Mouse (Mus musculus) CH12.LX (cell line): Measurements from ENCODE around the gene Micu1. TPM values are rescaled to one million over a fixed set of nuclear protein-coding genes. Genes with fewer than 3 reads are reported as not detected.

Source experiments
- DNase-seq: peaks from one replicate; pipeline ENCODE4 v3.0.0-alpha.2; 2013; ENCODE audit errors: extremely low read depth
- H3K27ac ChIP-seq: 2 replicates; pipeline ENCODE4 v1.5.1; 2012; ENCODE audit warnings: low read depth, mild to moderate bottlenecking, control low read depth, moderate library complexity; ENCODE audit not compliant: insufficient read depth
- H3K27me3 ChIP-seq: replicated peaks from 2 replicates; pipeline ENCODE3; 2012; ENCODE audit warnings: inconsistent platforms
- H3K36me3 ChIP-seq, 2 experiments: replicated peaks in 1 of 2; 2 replicates each; pipeline versions ENCODE3 to v1.6.1; 2012; ENCODE audit warnings: inconsistent platforms in 1 of 2, low read length in 1 of 2, mild to moderate bottlenecking in 1 of 2, mixed read lengths in 1 of 2, moderate library complexity in 1 of 2; ENCODE audit not compliant: control insufficient read depth in 1 of 2, insufficient read depth in 1 of 2
- H3K4me1 ChIP-seq, 2 experiments: 2 replicates each; pipeline ENCODE4 v1.6.1; 2012; ENCODE audit warnings: inconsistent platforms in 1 of 2, moderate library complexity in 1 of 2; ENCODE audit not compliant: insufficient read depth in 2 of 2, control insufficient read depth in 1 of 2
- H3K4me2 ChIP-seq: 2 replicates; pipeline ENCODE4 v1.6.1; 2012; ENCODE audit warnings: low read depth, mild to moderate bottlenecking, control low read depth; ENCODE audit not compliant: poor library complexity, insufficient read depth, severe bottlenecking
- H3K4me3 ChIP-seq, 3 experiments: fragments of 150-350 bp in 1 of 3; sonication (generic) in 1 of 3; replicated peaks in 1 of 3; 2 replicates each; pipeline versions ENCODE3 to v1.5.1; 2011 to 2012; ENCODE audit warnings: low read depth in 2 of 3, low read length in 2 of 3, mild to moderate bottlenecking in 2 of 3, moderate library complexity in 2 of 3, control low read depth in 1 of 3, improper control_type of control experiment in 1 of 3, inconsistent platforms in 1 of 3, mixed read lengths in 1 of 3; ENCODE audit not compliant: poor library complexity in 1 of 3
- H3K79me2 ChIP-seq: replicated peaks from 2 replicates; pipeline ENCODE4 v1.6.1; 2012; ENCODE audit warnings: mild to moderate bottlenecking, moderate library complexity; ENCODE audit not compliant: control insufficient read depth, poor library complexity, insufficient read depth, severe bottlenecking; ENCODE audit errors: extremely low read depth
- H3K9ac ChIP-seq: 2 replicates; pipeline ENCODE4 v1.6.1; 2012; ENCODE audit warnings: low read depth, mild to moderate bottlenecking, control low read depth, moderate library complexity; ENCODE audit not compliant: insufficient read depth
- H3K9me3 ChIP-seq: replicated peaks from 2 replicates; pipeline ENCODE3; 2012; ENCODE audit warnings: low read length, inconsistent platforms, mixed read lengths
- BHLHE40 ChIP-seq: IDR thresholded peaks from 2 replicates; pipeline ENCODE4 v1.6.1; 2011; ENCODE audit warnings: mild to moderate bottlenecking, low read depth, low read length, improper control_type of control experiment
- CHD1 ChIP-seq: IDR thresholded peaks from 2 replicates; pipeline ENCODE4 v1.6.1; 2012; ENCODE audit warnings: low read depth, low read length, improper control_type of control experiment, inconsistent platforms
- ELF1 ChIP-seq: IDR thresholded peaks from 2 replicates; pipeline ENCODE4 v1.6.1; 2014; ENCODE audit warnings: low read depth, mild to moderate bottlenecking, inconsistent platforms, low read length, improper control_type of control experiment
- GABPA ChIP-seq: IDR thresholded peaks from 2 replicates; pipeline ENCODE4 v1.6.1; 2012; ENCODE audit warnings: low read depth, low read length, improper control_type of control experiment, inconsistent platforms; ENCODE audit not compliant: insufficient replicate concordance
- IRF4 ChIP-seq: IDR thresholded peaks from 2 replicates; pipeline ENCODE4 v1.6.1; 2014; ENCODE audit warnings: low read depth, mild to moderate bottlenecking, inconsistent platforms, low read length, improper control_type of control experiment
- JUND ChIP-seq: conservative IDR thresholded peaks from 2 replicates; pipeline ENCODE4 v1.6.1; 2011; ENCODE audit warnings: low read depth, low read length, improper control_type of control experiment
- KAT2A ChIP-seq: IDR thresholded peaks from 2 replicates; pipeline ENCODE4 v1.6.1; 2012; ENCODE audit warnings: low read length, improper control_type of control experiment, inconsistent platforms; ENCODE audit not compliant: insufficient replicate concordance
- MAFK ChIP-seq: IDR thresholded peaks from 2 replicates; pipeline ENCODE4 v1.6.1; 2011; ENCODE audit warnings: low read length, improper control_type of control experiment; ENCODE audit not compliant: insufficient replicate concordance
- MAZ ChIP-seq: IDR thresholded peaks from 2 replicates; pipeline ENCODE4 v1.6.1; 2012; ENCODE audit warnings: low read depth, mild to moderate bottlenecking, inconsistent platforms, low read length, improper control_type of control experiment, moderate library complexity
- MEF2A ChIP-seq: IDR thresholded peaks from 2 replicates; pipeline ENCODE4 v1.6.1; 2014; ENCODE audit warnings: low read depth, mild to moderate bottlenecking, inconsistent platforms, low read length, improper control_type of control experiment, borderline replicate concordance
- MXI1 ChIP-seq: IDR thresholded peaks from 2 replicates; pipeline ENCODE4 v1.6.1; 2011; ENCODE audit warnings: mild to moderate bottlenecking, low read depth, low read length, improper control_type of control experiment
- NELFE ChIP-seq: IDR thresholded peaks from 2 replicates; pipeline ENCODE4 v1.6.1; 2011; ENCODE audit warnings: low read depth, low read length, improper control_type of control experiment
- PAX5 ChIP-seq: IDR thresholded peaks from 2 replicates; pipeline ENCODE4 v1.6.1; 2012; ENCODE audit warnings: low read length, inconsistent platforms, mixed read lengths
- POLR2AphosphoS2 ChIP-seq: IDR thresholded peaks from 2 replicates; pipeline ENCODE4 v1.6.1; 2011; ENCODE audit warnings: low read depth, low read length, improper control_type of control experiment
- RAD21 ChIP-seq: IDR thresholded peaks from 2 replicates; pipeline ENCODE4 v1.6.1; 2011; ENCODE audit warnings: low read depth, mild to moderate bottlenecking, low read length, improper control_type of control experiment, moderate library complexity
- RCOR1 ChIP-seq: conservative IDR thresholded peaks from 2 replicates; pipeline ENCODE4 v1.6.1; 2012; ENCODE audit warnings: low read depth, mild to moderate bottlenecking, inconsistent platforms, low read length, improper control_type of control experiment
- SIN3A ChIP-seq: IDR thresholded peaks from 2 replicates; pipeline ENCODE4 v1.6.1; 2012; ENCODE audit warnings: low read length, improper control_type of control experiment, inconsistent platforms
- SMC3 ChIP-seq: IDR thresholded peaks from 2 replicates; pipeline ENCODE4 v1.6.1; 2011; ENCODE audit warnings: low read depth, low read length, improper control_type of control experiment
- TBP ChIP-seq: conservative IDR thresholded peaks from 2 replicates; pipeline ENCODE4 v1.6.1; 2011; ENCODE audit warnings: low read depth, low read length, improper control_type of control experiment
- TCF12 ChIP-seq: IDR thresholded peaks from 2 replicates; pipeline ENCODE4 v1.6.1; 2014; ENCODE audit warnings: low read depth, mild to moderate bottlenecking, inconsistent platforms, low read length, improper control_type of control experiment
- UBTF ChIP-seq: IDR thresholded peaks from 2 replicates; pipeline ENCODE4 v1.6.1; 2012; ENCODE audit warnings: low read depth, mild to moderate bottlenecking, inconsistent platforms, low read length, improper control_type of control experiment, moderate library complexity
- USF1 ChIP-seq: IDR thresholded peaks from 2 replicates; pipeline ENCODE4 v1.6.1; 2014; ENCODE audit warnings: low read depth, mild to moderate bottlenecking, inconsistent platforms, low read length, improper control_type of control experiment
- USF2 ChIP-seq: conservative IDR thresholded peaks from 2 replicates; pipeline ENCODE4 v1.6.1; 2011; ENCODE audit warnings: low read depth, low read length, improper control_type of control experiment
- ZC3H11A ChIP-seq: IDR thresholded peaks from 2 replicates; pipeline ENCODE4 v1.6.1; 2012; ENCODE audit warnings: low read depth, mild to moderate bottlenecking, inconsistent platforms, low read length, improper control_type of control experiment
- ZMIZ1 ChIP-seq: IDR thresholded peaks from 2 replicates; pipeline ENCODE4 v1.6.1; 2012; ENCODE audit warnings: low read depth, mild to moderate bottlenecking, inconsistent platforms, low read length, improper control_type of control experiment
- ZNF384 ChIP-seq: IDR thresholded peaks from 2 replicates; pipeline ENCODE4 v1.6.1; 2012; ENCODE audit warnings: low read depth, low read length, improper control_type of control experiment, inconsistent platforms
- dilution Hi-C: fragments of 300-500 bp; cut with MboI; formaldehyde crosslinking; loops from 2 replicates; pipeline ENCODE4 v1.14.3; 2020; ENCODE audit warnings: low sequenced_read_pairs; ENCODE audit not compliant: extremely low pct_unique_long_range_greater_than_20kb, extremely low pct_ligation_motif_present
- in situ Hi-C: fragments of 300-500 bp; cut with MboI; formaldehyde crosslinking; loops from 3 replicates; pipeline ENCODE4 v1.14.3; 2019; ENCODE audit warnings: low sequenced_read_pairs, low pct_ligation_motif_present, low pct_unique_long_range_greater_than_20kb, mixed read lengths
- polyA plus RNA-seq: library from polyadenylated mRNA; unstranded; fragments of >175 nt; gene quantifications from 2 replicates; pipeline ENCODE4 v1.2.1, GENCODE M21; 2012; ENCODE audit warnings: low read depth; ENCODE audit not compliant: insufficient read length
- total RNA-seq, 2 experiments: library from RNA; depleted of rRNA; stranded (reverse); fragments of 300-350 nt in 1 of 2; fragments of >200 nt in 1 of 2; gene quantifications; 2 replicates each; pipeline ENCODE4 v1.2.3; 2012 to 2014

Micu1 gene
- total and polyA plus RNA-seq, 3 experiments: 23.1 to 37.1 (median 29.3) TPM

DNA sequence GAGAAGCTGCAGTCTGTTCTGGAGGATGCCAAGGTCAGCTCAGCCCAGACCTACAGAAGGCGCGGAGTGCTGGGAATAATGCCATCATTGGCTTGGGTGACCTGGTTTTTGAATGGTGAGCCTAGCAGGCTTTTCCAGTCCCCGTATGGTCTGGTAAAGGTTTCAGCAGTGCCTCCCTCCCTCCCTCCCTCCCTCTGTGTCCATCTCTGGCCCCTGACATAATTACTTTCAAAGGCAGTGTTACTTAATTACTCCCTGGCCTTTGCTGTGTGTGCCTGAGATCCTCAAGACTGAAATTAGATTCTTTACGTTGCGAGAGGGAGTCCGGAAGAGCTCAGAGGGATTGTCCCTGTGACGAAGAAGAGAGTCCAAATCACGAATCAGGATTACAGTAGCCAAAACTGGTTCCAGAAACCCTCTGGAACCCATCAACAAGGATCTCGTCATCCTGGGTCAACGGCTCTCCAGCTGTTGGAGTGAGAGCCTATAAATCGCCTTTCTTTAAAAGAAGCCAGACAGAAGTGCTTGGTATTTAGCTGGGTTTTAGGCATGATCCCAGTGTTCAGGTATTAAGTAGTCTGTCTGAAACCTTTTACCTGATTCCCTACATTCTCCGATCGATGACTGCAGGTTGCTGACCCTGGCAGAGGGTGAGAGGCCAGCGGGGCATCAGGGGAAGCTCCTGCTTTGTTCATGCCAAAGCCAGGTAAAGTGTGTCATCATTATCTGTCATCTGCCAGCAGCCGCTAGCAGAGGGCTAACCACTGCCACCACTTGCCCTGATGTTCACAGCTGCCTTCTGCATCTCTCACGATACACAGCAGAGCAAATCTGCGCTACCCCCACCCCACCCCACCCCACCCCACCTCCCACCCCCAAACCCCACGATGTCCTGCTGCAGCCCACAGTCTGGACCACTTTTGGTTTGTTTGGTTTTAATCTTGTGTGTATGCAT, 82.7 kb downstream of the Micu1 start:
- H3K4me1 ChIP-seq: peaks cover 0 to 10% of the 10 kb centered on the region in 2 experiments; a peak in 2 of 4 replicates
- no peaks in the 10 kb centered on the region for H3K9me3 ChIP-seq
- dilution Hi-C loops (no loop called here), in situ Hi-C loops (no loop called here)
- H3K9ac ChIP-seq: no peak overlapping the region
- DNase-seq: no peak
- peaks cover 4 to 41% of the 10 kb centered on the region in 2 experiments for H3K36me3 ChIP-seq
- H3K27me3 ChIP-seq: no peaks in the 10 kb centered on the region
- H3K4me2 ChIP-seq: no peak overlapping the region
- no peak overlapping the region for H3K4me3 ChIP-seq
- no peak overlapping the region for H3K27ac ChIP-seq
- no peaks in the 10 kb centered on the region for H3K79me2 ChIP-seq
- no peak for TF ChIP-seq SIN3A
- TF ChIP-seq TBP: no peak
- no peak for TF ChIP-seq IRF4
- no peak for TF ChIP-seq TCF12
- TF ChIP-seq BHLHE40: no peak
- no peak for TF ChIP-seq MAZ
- no peak for TF ChIP-seq SMC3

GRCm38 (mm10) chr10:59786289-59786688, 84.0 kb downstream of the Micu1 start:
- no peaks in the 10 kb centered on the region for H3K27me3 ChIP-seq
- no peaks in the 10 kb centered on the region for H3K79me2 ChIP-seq
- no peak overlapping the region for H3K9ac ChIP-seq
- no peak overlapping the region for H3K27ac ChIP-seq
- no peak overlapping the region for H3K4me2 ChIP-seq
- DNase-seq: no peak
- dilution Hi-C loops: no loop called here
- no peaks in the 10 kb centered on the region for H3K9me3 ChIP-seq
- peaks cover 4 to 51% of the 10 kb centered on the region in 2 experiments for H3K36me3 ChIP-seq
- in situ Hi-C loops: no loop called here
- H3K4me3 ChIP-seq: no peak overlapping the region
- H3K4me1 ChIP-seq: peaks cover 0 to 4% of the 10 kb centered on the region in 2 experiments; a peak in 2 of 4 replicates
- TF ChIP-seq SMC3 (no peak), UBTF (no peak), PAX5 (no peak), CHD1 (no peak), ZNF384 (no peak), ZMIZ1 (no peak), MAFK (no peak), KAT2A (no peak), USF1 (no peak), RAD21 (no peak), ELF1 (no peak), USF2 (no peak), POLR2AphosphoS2 (no peak), NELFE (no peak), RCOR1 (no peak), JUND (no peak), MEF2A (no peak), MXI1 (no peak), ZC3H11A (no peak), GABPA (no peak)
